Mouse (Mus musculus) kidney, embryonic 15.5 days (tissue): Measurements from ENCODE around the gene Abcb6. TPM values are rescaled to one million over a fixed set of nuclear protein-coding genes. Genes with fewer than 3 reads are reported as not detected.

Experiments
- ATAC-seq: fragments of 200-750 bp; cut with Nextera tagmentation; replicated peaks from 2 replicates; pipeline ENCODE4 v1.8.0; 2017; ENCODE audit warnings: moderate TSS enrichment; ENCODE audit not compliant: low FRiP score
- H3K27ac ChIP-seq: fragments of 300-500 bp; sonication (generic); 2 replicates; pipeline ENCODE4 v1.5.1; 2015; ENCODE audit warnings: mild to moderate bottlenecking, inconsistent platforms
- H3K27me3 ChIP-seq: fragments of 300-500 bp; sonication (generic); 2 replicates; pipeline ENCODE4 v1.6.1; 2015; ENCODE audit warnings: inconsistent platforms
- H3K36me3 ChIP-seq: fragments of 300-500 bp; sonication (generic); 2 replicates; pipeline ENCODE4 v1.6.1; 2015; ENCODE audit warnings: inconsistent platforms
- H3K4me1 ChIP-seq: fragments of 300-500 bp; sonication (generic); 2 replicates; pipeline ENCODE4 v1.6.1; 2015; ENCODE audit warnings: inconsistent platforms
- H3K4me2 ChIP-seq: fragments of 300-500 bp; sonication (generic); 2 replicates; pipeline ENCODE4 v1.6.1; 2015; ENCODE audit warnings: moderate library complexity, mild to moderate bottlenecking, inconsistent platforms
- H3K4me3 ChIP-seq: fragments of 300-500 bp; sonication (generic); replicated peaks from 2 replicates; pipeline ENCODE4 v1.5.1; 2015; ENCODE audit warnings: mild to moderate bottlenecking, inconsistent platforms
- H3K9ac ChIP-seq: fragments of 300-500 bp; sonication (generic); 2 replicates; pipeline ENCODE4 v1.6.1; 2015; ENCODE audit warnings: mild to moderate bottlenecking, inconsistent platforms
- H3K9me3 ChIP-seq: fragments of 300-500 bp; sonication (generic); replicated peaks from 2 replicates; pipeline ENCODE4 v1.6.1; 2016; ENCODE audit warnings: inconsistent platforms
- WGBS: fragments of 180-500 bp; shearing (Covaris S2); methylation state at CpG from one replicate; pipeline ENCODE4 v1.1.7; 2015; ENCODE audit warnings: mixed read lengths; 5-methylcytosine and 5-hydroxymethylcytosine counted together
- polyA plus RNA-seq: library from polyadenylated mRNA; unstranded; fragments of >200 nt; fragmentation: Nextera tagmentation; extraction: Ambion mirVana; gene quantifications from 2 replicates; pipeline ENCODE4 v1.2.1, GENCODE M21; 2015

Gene Abcb6
- polyA plus RNA-seq, 1 experiment from 2014 or later = 36.5 TPM

DNA sequence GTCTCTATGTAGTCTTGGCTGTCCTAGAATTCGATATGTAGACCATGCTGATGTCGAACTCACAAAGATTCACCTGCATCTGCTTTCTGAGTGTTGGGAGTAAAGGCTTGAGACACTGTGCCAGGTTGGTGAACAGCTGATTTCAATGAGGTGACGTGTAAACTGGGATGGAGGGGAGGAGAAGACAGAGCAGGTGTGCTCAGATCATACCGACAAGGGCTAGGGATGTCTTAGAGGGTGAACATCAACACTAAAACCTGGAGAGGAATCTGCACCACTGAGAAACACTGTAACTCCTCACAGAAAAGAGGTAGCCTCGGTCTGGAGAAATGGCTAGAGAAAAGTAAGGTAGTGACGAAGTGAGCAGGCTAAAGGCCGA is 12.1 kb downstream of the Abcb6 start:
- Histone ChIP-seq H3K36me3 (peaks cover 33% of the 10 kb centered on the region), H3K27me3 (no peaks in the 10 kb centered on the region), H3K9ac (peak overlapping the region; percentile 70), H3K4me1 (peaks cover 16% of the 10 kb centered on the region), H3K27ac (peak overlapping the region; percentile 94), H3K4me2 (peak overlapping the region; percentile 82), H3K9me3 (no peaks in the 10 kb centered on the region), H3K4me3 (peak overlapping the region; percentile 85)
- 10% methylated on average over 7 of the region's 7 CpGs for WGBS
- ATAC-seq = peak; percentile 26; the same call in 1 of the 2 replicates

DNA sequence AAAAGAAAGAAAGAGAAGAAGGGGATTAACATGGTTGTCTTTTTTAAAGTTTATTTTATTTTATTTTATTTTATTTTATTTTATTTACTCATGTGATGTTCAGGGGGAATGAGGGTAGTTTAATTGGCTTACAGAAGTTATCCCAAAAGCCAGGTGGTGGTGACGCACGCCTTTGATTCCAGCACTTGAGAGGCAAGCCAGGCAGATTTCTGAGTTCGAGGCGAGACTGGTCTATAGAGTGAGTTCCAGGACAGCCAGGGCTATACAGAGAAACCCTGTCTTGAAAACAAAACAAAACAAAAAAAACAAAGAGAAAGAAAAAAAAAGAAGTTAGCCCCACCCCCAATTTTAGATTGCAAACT is 20.0 kb downstream of the Abcb6 start:
- ATAC-seq = no peak
- H3K36me3 ChIP-seq = no peaks in the 10 kb centered on the region
- WGBS = 83% methylated on average over 4 of the region's 4 CpGs
- H3K4me2 ChIP-seq = no peak overlapping the region
- no peaks in the 10 kb centered on the region for H3K4me1 ChIP-seq
- no peak overlapping the region for H3K4me3 ChIP-seq
- H3K27ac ChIP-seq = no peak overlapping the region
- H3K9me3 ChIP-seq = no peaks in the 10 kb centered on the region
- H3K27me3 ChIP-seq = no peaks in the 10 kb centered on the region
- H3K9ac ChIP-seq = no peak overlapping the region

DNA sequence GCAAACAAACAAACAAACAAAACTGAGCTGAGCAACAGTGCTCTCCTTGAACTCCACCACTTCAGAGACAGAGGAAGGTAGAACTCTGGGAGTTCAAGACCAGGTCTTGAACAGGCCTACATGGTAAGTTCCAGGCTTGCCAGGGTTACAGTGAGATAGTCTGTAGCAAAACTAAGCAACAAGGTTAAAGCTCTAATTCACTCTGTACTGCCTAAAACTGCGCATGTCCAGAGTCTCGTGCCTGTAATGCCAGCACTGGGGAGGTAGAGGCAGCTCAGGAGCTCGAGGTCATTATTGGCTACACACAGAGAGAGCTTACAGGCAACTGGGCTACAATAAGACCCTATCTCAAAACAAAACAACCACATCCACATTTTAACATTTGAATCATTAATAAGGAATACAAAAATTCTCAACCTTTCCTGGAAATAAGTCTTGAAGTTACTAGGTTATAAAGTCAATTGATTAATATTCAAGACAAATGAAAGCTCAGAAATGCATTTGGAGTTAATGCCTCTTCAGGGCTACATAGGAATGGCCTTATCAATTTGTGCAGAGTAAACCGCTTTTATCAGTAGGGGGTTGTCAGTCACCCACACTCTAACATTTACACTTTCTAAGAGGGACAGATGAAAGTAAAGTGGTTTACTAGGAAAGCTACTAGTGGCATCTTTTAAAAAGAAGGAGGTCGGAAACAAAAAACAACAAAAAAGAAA is 20.5 kb downstream of the Abcb6 start:
- Histone ChIP-seq H3K4me1 (no peaks in the 10 kb centered on the region), H3K4me3 (no peak overlapping the region), H3K27me3 (no peaks in the 10 kb centered on the region), H3K27ac (no peak overlapping the region), H3K9me3 (no peaks in the 10 kb centered on the region), H3K4me2 (no peak overlapping the region), H3K9ac (no peak overlapping the region), H3K36me3 (no peaks in the 10 kb centered on the region)
- ATAC-seq = no peak
- 75% methylated on average over 5 of the region's 5 CpGs for WGBS

DNA sequence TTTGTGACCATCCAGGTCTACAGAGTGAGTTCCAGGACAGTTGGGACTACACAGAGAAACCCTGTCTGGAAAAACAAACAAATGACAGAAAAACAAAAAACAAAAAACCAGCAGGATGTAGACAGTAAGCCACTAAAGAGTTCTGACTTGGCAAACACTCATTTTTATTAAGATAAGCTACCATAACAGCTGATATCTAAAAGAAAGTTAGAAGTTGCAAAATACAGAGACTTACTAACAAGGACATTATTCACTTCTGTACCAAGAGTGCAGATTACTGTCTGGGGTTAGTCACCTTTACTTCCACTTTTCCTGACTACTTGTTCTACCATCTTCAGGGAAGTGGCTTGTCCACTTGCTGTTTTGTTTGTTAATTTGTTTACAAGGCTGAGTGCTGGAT is 21.2 kb downstream of the Abcb6 start:
- Histone ChIP-seq H3K4me2 (no peak overlapping the region), H3K36me3 (no peaks in the 10 kb centered on the region), H3K9me3 (no peaks in the 10 kb centered on the region), H3K4me1 (no peaks in the 10 kb centered on the region), H3K27me3 (no peaks in the 10 kb centered on the region), H3K4me3 (no peak overlapping the region), H3K9ac (no peak overlapping the region), H3K27ac (no peak overlapping the region)
- ATAC-seq = no peak

DNA sequence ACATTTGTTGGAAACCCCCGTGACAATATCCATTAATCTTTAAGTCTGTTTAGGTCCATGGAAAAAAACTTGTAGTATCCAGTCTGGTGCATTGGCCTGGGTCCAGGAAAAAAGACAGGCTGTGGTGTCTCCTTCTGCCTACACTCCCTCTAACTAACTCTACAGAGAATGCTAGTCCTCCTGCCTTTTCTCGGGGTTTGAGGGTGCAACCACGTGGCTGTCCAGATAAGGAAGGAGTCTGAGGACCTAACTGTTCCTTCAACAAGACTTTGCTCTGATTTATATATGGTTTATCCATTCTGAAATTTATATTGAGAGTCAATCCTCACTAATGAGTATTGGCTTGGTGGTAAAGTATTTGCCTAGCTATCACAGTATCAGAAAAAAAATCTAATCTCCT is 24.4 kb downstream of the Abcb6 start:
- no peaks in the 10 kb centered on the region for H3K27me3 ChIP-seq
- 53% methylated on average over 3 of the region's 3 CpGs for WGBS
- no peaks in the 10 kb centered on the region for H3K9me3 ChIP-seq
- no peak overlapping the region for H3K4me3 ChIP-seq
- no peak overlapping the region for H3K27ac ChIP-seq
- H3K9ac ChIP-seq = no peak overlapping the region
- ATAC-seq = no peak
- H3K4me1 ChIP-seq = no peaks in the 10 kb centered on the region
- no peak overlapping the region for H3K4me2 ChIP-seq
- H3K36me3 ChIP-seq = no peaks in the 10 kb centered on the region

DNA sequence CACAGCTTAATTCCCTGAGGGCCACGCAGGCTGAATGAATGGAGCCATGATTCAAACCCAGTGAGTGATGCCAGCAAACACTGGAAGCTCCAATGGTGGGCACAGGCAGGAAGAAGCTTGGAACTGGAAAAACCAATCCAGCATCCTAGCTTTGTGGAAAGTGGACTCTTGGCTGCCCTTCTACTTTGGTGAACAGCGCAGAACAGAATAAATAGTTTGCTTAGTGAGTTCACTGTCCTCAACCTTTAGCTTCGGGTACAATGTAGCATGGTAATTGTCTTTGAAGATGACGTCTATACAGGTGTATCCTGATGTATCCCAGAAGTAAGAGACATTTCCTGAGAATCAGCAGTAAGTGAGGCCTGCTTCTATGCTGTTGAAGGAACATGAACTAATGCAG is 31.5 kb downstream of the Abcb6 start:
- Histone ChIP-seq H3K27me3 (no peaks in the 10 kb centered on the region), H3K4me3 (no peak overlapping the region), H3K27ac (no peak overlapping the region), H3K36me3 (peaks cover 58% of the 10 kb centered on the region), H3K9ac (no peak overlapping the region), H3K4me1 (peaks cover 7% of the 10 kb centered on the region), H3K4me2 (no peak overlapping the region), H3K9me3 (no peaks in the 10 kb centered on the region)
- no peak for ATAC-seq
- WGBS = 91% methylated on average over 4 of the region's 4 CpGs

DNA sequence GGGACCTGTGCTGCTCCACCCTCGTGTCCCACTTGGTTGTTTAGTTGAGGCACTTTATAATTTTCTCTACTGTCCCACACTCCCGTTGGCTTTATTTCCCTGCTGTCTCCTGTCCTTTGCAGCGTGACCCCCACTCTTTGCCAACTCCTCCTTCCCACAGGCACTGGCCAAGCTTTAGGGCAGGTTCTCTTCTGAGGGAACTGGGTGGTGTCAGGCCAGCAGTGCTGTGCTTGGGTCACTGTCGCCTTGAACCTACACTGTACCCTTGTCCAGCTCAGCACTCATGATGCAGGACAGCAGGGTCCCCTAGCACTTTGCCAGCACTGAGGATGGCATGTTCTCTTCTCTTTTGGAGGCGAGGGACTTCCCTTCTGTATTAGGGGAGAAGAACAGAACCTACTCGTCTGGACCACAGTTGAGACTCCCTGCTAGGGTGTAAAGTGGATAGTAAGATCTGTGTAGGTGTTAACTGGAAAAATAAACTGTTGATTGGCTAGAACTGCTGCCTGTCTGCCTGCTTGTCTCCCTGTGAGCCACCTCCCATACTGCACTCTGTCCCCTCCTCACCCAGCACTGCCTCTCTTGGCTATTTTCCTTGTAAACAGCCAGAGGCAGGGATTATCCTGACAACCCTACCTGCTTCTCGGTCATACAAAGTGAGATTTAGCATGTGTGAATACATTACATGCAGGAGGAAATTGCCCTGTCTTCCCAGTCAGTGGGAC is 32.6 kb downstream of the Abcb6 start:
- Histone ChIP-seq H3K27me3 (no peaks in the 10 kb centered on the region), H3K27ac (no peak overlapping the region), H3K4me3 (no peak overlapping the region), H3K36me3 (peaks cover 58% of the 10 kb centered on the region), H3K9me3 (no peaks in the 10 kb centered on the region), H3K4me1 (peaks cover 14% of the 10 kb centered on the region), H3K4me2 (no peak overlapping the region), H3K9ac (no peak overlapping the region)
- WGBS = 84% methylated on average over 7 of the region's 7 CpGs
- ATAC-seq = no peak

DNA sequence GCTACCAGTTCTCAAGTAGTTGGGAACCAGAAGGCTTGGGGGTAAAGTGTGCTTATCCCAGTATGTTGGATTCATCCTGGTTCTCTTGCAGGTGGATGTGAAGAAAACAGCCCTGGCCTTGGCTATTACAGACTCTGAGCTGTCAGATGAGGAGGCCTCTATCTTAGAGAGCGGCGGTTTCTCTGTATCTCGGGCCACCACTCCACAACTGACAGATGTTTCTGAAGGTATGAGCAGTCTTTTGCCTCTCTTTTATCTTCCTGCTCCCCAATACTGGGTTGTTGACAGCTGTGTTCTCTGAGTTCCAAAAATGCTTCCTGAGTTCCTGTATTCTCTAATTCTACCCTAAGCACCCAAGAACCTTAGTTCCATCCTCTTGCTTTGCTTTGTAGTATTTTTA is 34.6 kb downstream of the Abcb6 start:
- Histone ChIP-seq H3K4me3 (no peak overlapping the region), H3K36me3 (peaks cover 58% of the 10 kb centered on the region), H3K9ac (no peak overlapping the region), H3K4me2 (no peak overlapping the region), H3K27me3 (no peaks in the 10 kb centered on the region), H3K4me1 (peaks cover 23% of the 10 kb centered on the region), H3K27ac (no peak overlapping the region), H3K9me3 (no peaks in the 10 kb centered on the region)
- WGBS = 97% methylated on average over 3 of the region's 3 CpGs
- ATAC-seq = no peak

DNA sequence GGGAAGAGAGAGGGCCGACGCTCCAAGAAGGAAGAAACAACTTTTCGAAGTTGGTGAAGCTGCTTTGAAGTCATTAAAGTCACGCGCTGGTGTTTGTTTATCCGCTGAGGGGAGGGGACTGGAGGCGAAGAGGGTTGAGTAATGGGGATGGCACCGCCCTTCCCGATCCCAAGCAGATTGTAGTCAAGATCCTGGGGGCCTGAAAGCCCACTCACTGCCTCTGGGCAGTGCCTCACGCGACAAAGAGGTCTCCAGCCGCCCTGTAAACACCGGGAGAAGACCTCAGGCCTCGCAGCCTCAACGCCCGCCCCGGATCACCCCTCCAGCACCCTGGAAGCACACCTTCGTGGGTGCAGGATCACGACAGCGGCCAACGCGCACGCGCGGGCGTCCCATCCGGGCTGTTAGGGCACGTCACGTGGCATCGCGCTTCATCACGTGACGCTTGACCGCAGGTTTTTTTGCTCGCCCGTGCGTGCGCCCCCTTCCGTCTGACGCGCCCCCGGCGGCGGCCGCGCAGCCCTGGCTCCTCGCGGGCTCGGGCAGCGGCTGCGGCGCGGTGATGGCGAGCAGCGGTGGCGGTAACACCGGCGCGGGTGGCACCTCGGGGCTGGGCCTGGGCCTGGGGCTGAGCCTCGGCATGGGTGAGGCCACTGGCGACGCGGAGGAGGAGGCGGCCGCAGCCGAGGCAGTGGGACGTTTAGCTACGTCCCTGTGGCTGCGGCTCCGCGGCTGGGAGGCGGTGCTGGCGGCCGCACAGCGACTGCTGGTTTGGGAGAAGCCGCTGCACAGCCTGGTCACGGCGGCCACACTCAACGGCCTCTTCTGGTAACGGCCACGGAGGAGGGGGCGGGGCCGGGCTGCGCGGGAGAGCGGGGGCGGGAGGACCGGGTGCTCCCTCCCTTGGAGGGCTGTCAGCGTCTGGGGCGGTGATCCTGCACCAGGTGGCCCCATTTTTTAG is 37.6 kb downstream of the Abcb6 start, which contains the start of the genes Cnppd1 and Retreg2:
Gene Cnppd1, minus strand, starts transcription at position 411 of the 961 bp plus-strand sequence.
Gene Retreg2, plus strand, starts transcription at position 478 of the 961 bp plus-strand sequence.
- peaks cover 24% of the 10 kb centered on the region for H3K4me1 ChIP-seq
- H3K9me3 ChIP-seq = no peaks in the 10 kb centered on the region
- peak within 1 kb of the TSS; percentile 84 for H3K4me3 ChIP-seq
- peak within 1 kb of the TSS; percentile 95 for H3K9ac ChIP-seq
- under 1% methylated on average over 88 of the region's 91 CpGs for WGBS
- H3K27me3 ChIP-seq = no peaks in the 10 kb centered on the region
- H3K36me3 ChIP-seq = peaks cover 56% of the 10 kb centered on the region
- peak within 1 kb of the TSS; percentile 93 for H3K4me2 ChIP-seq
- peak within 1 kb of the TSS; percentile 98 for H3K27ac ChIP-seq
- peak; percentile 92 for ATAC-seq

DNA sequence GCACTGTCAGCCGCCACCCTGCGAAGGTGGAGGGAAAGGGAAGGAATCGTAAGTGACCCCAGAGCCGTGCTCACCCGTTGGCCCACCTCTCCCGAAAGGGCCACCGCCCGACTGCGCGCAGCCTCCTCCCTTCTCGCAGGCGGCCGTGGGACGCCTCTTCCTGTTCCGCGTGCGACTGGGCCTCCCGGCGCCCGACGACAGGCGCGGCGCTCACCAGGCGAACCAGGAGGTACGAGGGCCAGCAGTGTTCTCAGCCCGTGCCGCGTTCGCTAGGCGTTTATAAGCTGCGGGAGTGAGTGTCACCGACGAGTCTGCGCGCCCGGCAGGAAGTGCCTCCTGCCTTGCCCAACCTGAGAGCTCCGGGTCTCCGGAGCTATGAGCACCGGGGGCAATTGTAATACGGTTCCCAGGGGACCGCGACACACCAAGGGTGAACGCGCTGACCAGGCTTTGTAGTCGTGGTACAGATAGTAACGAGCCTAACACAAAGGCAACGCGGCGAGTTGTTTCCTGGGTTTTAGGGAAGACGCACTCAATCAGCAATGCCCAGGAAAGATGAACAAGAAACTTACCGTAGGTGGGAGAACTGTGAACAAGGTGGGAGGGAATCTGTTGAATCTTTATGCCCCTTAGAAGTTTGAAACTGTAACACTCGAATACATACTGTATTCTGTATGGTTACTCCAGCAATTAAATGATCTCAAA is 38.6 kb downstream of the Abcb6 start:
- ATAC-seq = peak; percentile 40
- WGBS = under 1% methylated on average over 53 of the region's 53 CpGs
- H3K4me2 ChIP-seq = peak overlapping the region; percentile 93
- peaks cover 24% of the 10 kb centered on the region for H3K4me1 ChIP-seq
- H3K36me3 ChIP-seq = peaks cover 56% of the 10 kb centered on the region
- no peaks in the 10 kb centered on the region for H3K27me3 ChIP-seq
- peak overlapping the region; percentile 98 for H3K27ac ChIP-seq
- H3K4me3 ChIP-seq = peak overlapping the region; percentile 84
- H3K9ac ChIP-seq = peak overlapping the region; percentile 95
- no peaks in the 10 kb centered on the region for H3K9me3 ChIP-seq

DNA sequence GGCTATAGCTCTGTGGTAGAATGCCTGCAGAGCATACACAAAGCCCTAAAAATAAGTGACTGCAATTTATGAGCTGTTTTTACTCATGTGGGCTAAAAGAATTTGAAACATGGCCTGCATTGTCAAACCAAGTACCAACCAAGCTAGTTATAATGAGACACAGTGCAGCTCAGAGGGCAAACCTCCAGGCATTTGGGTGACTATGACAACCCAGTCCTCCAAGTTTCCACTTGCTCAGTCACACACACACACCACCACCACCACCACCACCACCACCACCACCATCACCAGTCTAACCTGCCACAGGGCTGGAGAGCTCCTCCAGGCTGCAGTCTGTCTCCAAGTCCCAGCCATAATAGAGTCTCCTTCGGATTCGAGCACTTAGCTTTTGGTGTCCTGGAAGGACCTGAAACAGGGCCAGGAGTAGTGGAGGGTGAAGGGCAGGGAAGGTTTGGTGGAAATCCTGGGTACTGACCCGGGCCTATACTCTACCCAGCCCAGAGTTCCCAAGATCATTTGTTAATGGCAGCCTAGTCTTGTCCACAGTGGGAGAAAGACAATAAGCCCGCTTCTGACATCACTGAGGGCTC is 39.5 kb downstream of the Abcb6 start:
- Histone ChIP-seq H3K4me1 (peaks cover 24% of the 10 kb centered on the region), H3K4me3 (peak overlapping the region; percentile 84), H3K27me3 (no peaks in the 10 kb centered on the region), H3K27ac (peak overlapping the region; percentile 98; the same call in 1 of the 2 replicates), H3K4me2 (peak overlapping the region; percentile 93), H3K36me3 (peaks cover 56% of the 10 kb centered on the region), H3K9me3 (no peaks in the 10 kb centered on the region), H3K9ac (peak overlapping the region; percentile 95)
- no peak for ATAC-seq
- WGBS = 61% methylated on average over 4 of the region's 4 CpGs
